Mouse (Mus musculus) E14TG2a.4 (cell line): ENCODE measurements around the gene Dmrta2.

Experiments used
- CTCF ChIP-seq: conservative IDR thresholded peaks from 2 replicates; pipeline ENCODE4 v1.5.1; 2014; ENCODE audit warnings: low read length
- NANOG ChIP-seq: IDR thresholded peaks from 2 replicates; pipeline ENCODE4 v1.6.1; 2014; ENCODE audit warnings: borderline replicate concordance, low read length, mixed read lengths

GRCm38 (mm10) chr4:109988411-109988810 is 10.6 kb downstream of the Dmrta2 start:
- TF ChIP-seq NANOG (no peak), CTCF (no peak)
